Comparison of ENCODE assay signal across 18 mouse cellular contexts in the genomic region with DNA sequence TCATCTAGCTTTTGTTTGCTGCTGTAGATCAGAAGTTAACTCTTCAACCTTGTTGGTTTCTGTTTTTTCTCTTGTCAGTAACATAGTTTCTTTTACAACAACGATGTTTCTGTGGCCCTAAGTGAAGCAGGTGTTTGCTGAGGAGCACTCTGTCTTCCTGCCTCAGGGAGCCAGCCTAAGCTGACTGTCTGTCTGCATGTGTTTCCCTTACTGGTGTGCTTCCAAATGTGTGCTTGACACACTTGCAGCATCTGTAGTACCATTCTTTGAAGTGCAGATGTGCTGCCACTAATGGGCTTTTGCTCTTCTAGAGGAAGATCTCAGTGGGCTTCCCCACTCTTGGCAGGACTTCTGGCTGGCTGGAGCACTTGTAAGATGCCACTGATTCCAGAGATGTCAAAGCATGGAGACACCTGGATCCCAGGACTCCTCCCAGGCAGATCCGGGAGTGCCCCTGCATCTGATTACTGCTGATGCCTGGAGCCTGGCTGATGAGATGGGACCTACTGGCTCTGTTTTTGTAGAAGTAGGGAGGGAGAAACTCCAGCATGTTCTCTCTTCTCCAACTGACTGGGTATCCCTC. TPM values are rescaled to one million over a fixed set of nuclear protein-coding genes. Genes with fewer than 3 reads are reported as not detected.
DNase-seq lines count a peak whose midpoint lies in the region; ATAC-seq and TF ChIP-seq lines count a peak whose summit lies in the region.
"Had no signal": no experiment of that assay in that cellular context is flagged by ENCODE, and none has a peak within 500 bp of the region (broad histone marks: within the 10 kb centered on the region; RNA-seq: fewer than 3 reads in every experiment).

No protein-coding gene starts in this region.

- peak overlapping the region; percentile 39; the same call in 1 of the 2 replicates for H3K9ac ChIP-seq in lung, embryonic 16.5 days (ENCODE audit: low read length)
- no peak overlapping the region for H3K9ac ChIP-seq in forebrain, postnatal 0 days
- no peak overlapping the region for H3K9ac ChIP-seq in hindbrain, embryonic 14.5 days
- no peak overlapping the region for H3K9ac ChIP-seq in hindbrain, embryonic 16.5 days (ENCODE audit: low read depth, low read length)
- H3K9ac ChIP-seq: heart, embryonic 15.5 days; lung, embryonic 14.5 days; neural tube, embryonic 15.5 days had no signal

- H3K27me3 ChIP-seq in lung, embryonic 16.5 days (ENCODE audit: control insufficient read depth, insufficient read depth, low read depth, low read length), result no peaks in the 10 kb centered on the region
- no peaks in the 10 kb centered on the region for H3K27me3 ChIP-seq in forebrain, postnatal 0 days (ENCODE audit: insufficient read depth, low read length)
- H3K27me3 ChIP-seq in hindbrain, embryonic 14.5 days (ENCODE audit: control insufficient read depth, insufficient read depth, low read length), result no peaks in the 10 kb centered on the region
- no peaks in the 10 kb centered on the region for H3K27me3 ChIP-seq in hindbrain, embryonic 16.5 days (replicated peaks; ENCODE audit: control insufficient read depth, insufficient read depth, low read length)
- H3K27me3 ChIP-seq: heart, embryonic 15.5 days; neural tube, embryonic 15.5 days had no signal

- no peak for DNase-seq in lung, adult 18-20 months
- DNase-seq in induced T-regulatory cell, adult 2 months (ENCODE audit: low read depth), result peak; percentile 53
- DNase-seq in thymus, postnatal 4 days, result peak; percentile 71
- no peak for DNase-seq in forebrain, postnatal 0 days
- no peak for DNase-seq in hindbrain, embryonic 14.5 days (ENCODE audit: low spot score)
- DNase-seq: cerebellum, adult 2 months; embryo, embryonic 11 days; gastrocnemius, postnatal 36 days; lung, embryonic 14.5 days; right cerebral cortex, adult 18-20 months; spleen, adult 18-20 months had no signal

- no peak overlapping the region for H3K4me2 ChIP-seq in lung, embryonic 16.5 days (ENCODE audit: low read depth, low read length)
- no peak overlapping the region for H3K4me2 ChIP-seq in forebrain, postnatal 0 days (ENCODE audit: low read depth)
- no peak overlapping the region for H3K4me2 ChIP-seq in hindbrain, embryonic 14.5 days (replicated peaks)
- no peak overlapping the region for H3K4me2 ChIP-seq in hindbrain, embryonic 16.5 days (ENCODE audit: low read length)
- H3K4me2 ChIP-seq: heart, embryonic 15.5 days; lung, embryonic 14.5 days; neural tube, embryonic 15.5 days had no signal

- peaks cover 3% of the 10 kb centered on the region; the same call in 1 of the 2 replicates for H3K36me3 ChIP-seq in lung, embryonic 16.5 days (ENCODE audit: control insufficient read depth, insufficient read depth, low read length)
- 0 out of 2 replicates have a peak, but pooled peaks cover 6% of the 10 kb centered on the region for H3K36me3 ChIP-seq in forebrain, postnatal 0 days (ENCODE audit: insufficient read depth)
- H3K36me3 ChIP-seq in hindbrain, embryonic 14.5 days (replicated peaks; ENCODE audit: control insufficient read depth, insufficient read depth), result peaks cover 24% of the 10 kb centered on the region
- no peaks in the 10 kb centered on the region for H3K36me3 ChIP-seq in hindbrain, embryonic 16.5 days (ENCODE audit: control insufficient read depth, insufficient read depth, low read length)

- no peak overlapping the region for H3K27ac ChIP-seq in lung, embryonic 16.5 days (ENCODE audit: low read length)
- no peak overlapping the region for H3K27ac ChIP-seq in forebrain, postnatal 0 days (ENCODE audit: low read depth, low read length)
- no peak overlapping the region for H3K27ac ChIP-seq in hindbrain, embryonic 14.5 days
- H3K27ac ChIP-seq in hindbrain, embryonic 16.5 days (ENCODE audit: low read depth, low read length), result no peak overlapping the region
- H3K27ac ChIP-seq: heart, embryonic 15.5 days; kidney, postnatal 0 days; neural tube, embryonic 15.5 days had no signal

- H3K4me1 ChIP-seq in lung, embryonic 16.5 days (replicated peaks; ENCODE audit: control insufficient read depth, insufficient read depth, low read length), result peaks cover 21% of the 10 kb centered on the region
- no peaks in the 10 kb centered on the region for H3K4me1 ChIP-seq in forebrain, postnatal 0 days (ENCODE audit: insufficient read depth)
- peaks cover 4% of the 10 kb centered on the region; the same call in 1 of the 2 replicates for H3K4me1 ChIP-seq in hindbrain, embryonic 14.5 days (replicated peaks; ENCODE audit: control insufficient read depth, insufficient read depth, low read length)
- no peaks in the 10 kb centered on the region for H3K4me1 ChIP-seq in hindbrain, embryonic 16.5 days (ENCODE audit: control insufficient read depth, insufficient read depth, low read depth, low read length)

- WGBS in lung, embryonic 16.5 days, result 27% methylated on average over 2 of the region's 2 CpGs
- 56% methylated on average over 2 of the region's 2 CpGs for WGBS in forebrain, postnatal 0 days
- 59% methylated on average over 2 of the region's 2 CpGs for WGBS in hindbrain, embryonic 14.5 days
- 83% methylated on average over 2 of the region's 2 CpGs for WGBS in hindbrain, embryonic 16.5 days

- H3K4me3 ChIP-seq in lung, embryonic 16.5 days (ENCODE audit: low read length), result no peak overlapping the region
- no peak overlapping the region for H3K4me3 ChIP-seq in forebrain, postnatal 0 days (ENCODE audit: low read depth, low read length)
- no peak overlapping the region for H3K4me3 ChIP-seq in hindbrain, embryonic 14.5 days (replicated peaks; ENCODE audit: low read length)
- no peak overlapping the region for H3K4me3 ChIP-seq in hindbrain, embryonic 16.5 days (ENCODE audit: low read length)
- H3K4me3 ChIP-seq: heart, embryonic 15.5 days; neural tube, embryonic 15.5 days had no signal

- H3K9me3 ChIP-seq in lung, embryonic 16.5 days (ENCODE audit: control insufficient read depth, low read length), result no peaks in the 10 kb centered on the region
- H3K9me3 ChIP-seq in forebrain, postnatal 0 days (ENCODE audit: low read length), result no peaks in the 10 kb centered on the region
- no peaks in the 10 kb centered on the region for H3K9me3 ChIP-seq in hindbrain, embryonic 14.5 days (ENCODE audit: control insufficient read depth, low read length)
- no peaks in the 10 kb centered on the region for H3K9me3 ChIP-seq in hindbrain, embryonic 16.5 days (ENCODE audit: control insufficient read depth, low read length)
- H3K9me3 ChIP-seq: heart, embryonic 15.5 days; neural tube, embryonic 15.5 days had no signal

- no peak for TF ChIP-seq CTCF in forebrain, postnatal 0 days (IDR thresholded peaks at IDR 0.05; ENCODE audit: low read depth)

- ATAC-seq in lung, embryonic 16.5 days (ENCODE audit: low read depth), result no peak
- ATAC-seq in megakaryocyte-erythroid progenitor cell, adult 5-6 weeks (replicated peaks; ENCODE audit: low FRiP score, low TSS enrichment, poor library complexity, severe bottlenecking), result 0 out of 2 replicates have a peak, but pooled peaks have one; percentile 20
- ATAC-seq in forebrain, postnatal 0 days, result no peak
- ATAC-seq in hindbrain, embryonic 14.5 days (ENCODE audit: low FRiP score), result no peak
- ATAC-seq in hindbrain, embryonic 16.5 days, result no peak
- ATAC-seq: forebrain, embryonic 16.5 days had no signal

RNA-seq across cellular contexts. Expression of a gene that starts 16.8 kb away (rescaled TPM):
- 9.7 and 10.5 TPM in 2 replicates for polyA plus RNA-seq in lung, embryonic 16.5 days (2015; fragmentation: Nextera tagmentation; extraction: Ambion mirVana)
- total RNA-seq in megakaryocyte-erythroid progenitor cell, adult 5-6 weeks (2014; fragmentation: Nextera tagmentation), result 223 and 236 TPM in 2 replicates
- 225 and 282 TPM in 2 replicates for total RNA-seq in megakaryocyte-erythroid progenitor cell, adult 5-6 weeks (2017)
- total RNA-seq in forebrain, postnatal 0 days (2014; rRNA removed), result 52.7 and 66.4 TPM in 2 replicates
- 12.9 and 18.5 TPM in 2 replicates for polyA plus RNA-seq in forebrain, postnatal 0 days (2015; fragmentation: Nextera tagmentation; extraction: Ambion mirVana)
- 22.5 and 24.7 TPM in 2 replicates for polyA plus RNA-seq in hindbrain, embryonic 14.5 days (2014; fragmentation: Nextera tagmentation; extraction: Ambion mirVana)
- polyA plus RNA-seq in hindbrain, embryonic 16.5 days (2015; fragmentation: Nextera tagmentation; extraction: Ambion mirVana), result 14.3 and 15.8 TPM in 2 replicates

Comparison
In these comparisons a context has a peak if more than half of its experiments do, and no peak if none do; other contexts are left out.
1. DNase-seq: peak in induced T-regulatory cell, adult 2 months (single experiment) and thymus, postnatal 4 days (single experiment); none in lung, adult 18-20 months (0 of 2), forebrain, postnatal 0 days (single experiment) and hindbrain, embryonic 14.5 days (single experiment).